Mouse (Mus musculus): ENCODE results near the gene Slc5a10. TPM values are rescaled to one million over a fixed set of nuclear protein-coding genes. Genes with fewer than 3 reads are reported as not detected.
"Not testable (repeated sequence)": the region's sequence is repeated elsewhere in the genome, so short reads cannot be mapped to it uniquely, and the experiment has no call there.

The Slc5a10 gene
- total RNA-seq, 2 experiments from 2014 or later = not detected

GRCm38 (mm10) chr11:61649626-61650025, 71.0 kb downstream of the Slc5a10 start:
- no peak for ATAC-seq (ENCODE audit: poor library complexity, severe bottlenecking)

GRCm38 (mm10) chr11:61649163-61649580, 71.5 kb downstream of the Slc5a10 start:
- no peak for ATAC-seq (ENCODE audit: poor library complexity, severe bottlenecking)

GRCm38 (mm10) chr11:61648749-61649115, 71.9 kb downstream of the Slc5a10 start:
- no peak for ATAC-seq (ENCODE audit: poor library complexity, severe bottlenecking)

GRCm38 (mm10) chr11:61647956-61648748, 72.5 kb downstream of the Slc5a10 start:
- ATAC-seq (ENCODE audit: poor library complexity, severe bottlenecking) = no peak

GRCm38 (mm10) chr11:61647110-61647910, 73.3 kb downstream of the Slc5a10 start:
- ATAC-seq (ENCODE audit: poor library complexity, severe bottlenecking) = no peak

GRCm38 (mm10) chr11:61646499-61647039, 74.1 kb downstream of the Slc5a10 start:
- ATAC-seq (ENCODE audit: poor library complexity, severe bottlenecking) = no peak

GRCm38 (mm10) chr11:61645357-61645857, 75.2 kb downstream of the Slc5a10 start:
- no peak for ATAC-seq (ENCODE audit: poor library complexity, severe bottlenecking)

GRCm38 (mm10) chr11:61644576-61645326, 75.9 kb downstream of the Slc5a10 start:
- no peak for ATAC-seq (ENCODE audit: poor library complexity, severe bottlenecking)

GRCm38 (mm10) chr11:61643184-61643961, 77.3 kb downstream of the Slc5a10 start:
- no peak for ATAC-seq (ENCODE audit: poor library complexity, severe bottlenecking)

- no peak for ATAC-seq (ENCODE audit: poor library complexity, severe bottlenecking)
These were observed 78.5 kb downstream of the Slc5a10 start for GRCm38 (mm10) chr11:61642106-61642505.

GRCm38 (mm10) chr11:61640585-61640984, 80.0 kb downstream of the Slc5a10 start:
- ATAC-seq (ENCODE audit: poor library complexity, severe bottlenecking) = not testable (repeated sequence)

GRCm38 (mm10) chr11:61639601-61640177, 80.9 kb downstream of the Slc5a10 start:
- ATAC-seq (ENCODE audit: poor library complexity, severe bottlenecking) = no peak

- no peak for ATAC-seq (ENCODE audit: poor library complexity, severe bottlenecking)
These were observed 81.7 kb downstream of the Slc5a10 start for GRCm38 (mm10) chr11:61638764-61639536.

GRCm38 (mm10) chr11:61637856-61638255, 82.8 kb downstream of the Slc5a10 start:
- no peak for ATAC-seq (ENCODE audit: poor library complexity, severe bottlenecking)

- no peak for ATAC-seq (ENCODE audit: poor library complexity, severe bottlenecking)
These were observed 83.2 kb downstream of the Slc5a10 start for GRCm38 (mm10) chr11:61637413-61637812.

GRCm38 (mm10) chr11:61636309-61636708, 84.3 kb downstream of the Slc5a10 start:
- ATAC-seq (ENCODE audit: poor library complexity, severe bottlenecking) = not testable (repeated sequence)

GRCm38 (mm10) chr11:61629621-61630020, 91.0 kb downstream of the Slc5a10 start:
- ATAC-seq (ENCODE audit: poor library complexity, severe bottlenecking) = no peak

GRCm38 (mm10) chr11:61626509-61626908, 94.1 kb downstream of the Slc5a10 start:
- ATAC-seq (ENCODE audit: poor library complexity, severe bottlenecking) = no peak

- no peak for ATAC-seq (ENCODE audit: poor library complexity, severe bottlenecking)
These were observed 95.5 kb downstream of the Slc5a10 start for GRCm38 (mm10) chr11:61625136-61625535.
